Mouse (Mus musculus) intestine, embryonic 14.5 days (tissue): ENCODE measurements at regions not wholly inside any gene's neighbourhood (a gene's known extent, or its start where the extent isn't known, plus 50 kb on each side); places are given as distances from the start of the nearest gene placed in this dataset.

Experiments
- ATAC-seq: fragments of 200-750 bp; cut with Nextera tagmentation; replicated peaks from 2 replicates; pipeline ENCODE4 v1.8.0; 2017; ENCODE audit warnings: low read depth, moderate number of reproducible peaks, moderate TSS enrichment, moderate library complexity; ENCODE audit not compliant: low FRiP score, low TSS enrichment
- DNase-seq: peaks from one replicate; pipeline ENCODE4 v3.0.0-alpha.2; 2018; ENCODE audit warnings: low spot score
- H3K27ac ChIP-seq: fragments of 300-500 bp; sonication (generic); 2 replicates; pipeline ENCODE4 v1.5.1; 2014; ENCODE audit warnings: low read depth, mild to moderate bottlenecking, control low read depth
- H3K27me3 ChIP-seq: fragments of 300-500 bp; sonication (generic); replicated peaks from 2 replicates; pipeline ENCODE4 v1.6.1; 2014; ENCODE audit warnings: low read length, control low read depth; ENCODE audit not compliant: control insufficient read depth, insufficient read depth
- H3K36me3 ChIP-seq: fragments of 300-500 bp; sonication (generic); 2 replicates; pipeline ENCODE4 v1.6.1; 2014; ENCODE audit warnings: low read length, control low read depth; ENCODE audit not compliant: control insufficient read depth, insufficient read depth
- H3K4me1 ChIP-seq: fragments of 300-500 bp; sonication (generic); replicated peaks from 2 replicates; pipeline ENCODE4 v1.6.1; 2014; ENCODE audit warnings: low read length, control low read depth, mixed read lengths; ENCODE audit not compliant: control insufficient read depth, insufficient read depth
- H3K4me2 ChIP-seq: fragments of 300-500 bp; sonication (generic); 2 replicates; pipeline ENCODE4 v1.6.1; 2014; ENCODE audit warnings: low read length
- H3K4me3 ChIP-seq: fragments of 300-500 bp; sonication (generic); 2 replicates; pipeline ENCODE4 v1.5.1; 2014; ENCODE audit warnings: low read depth, low read length, control low read depth, mixed read lengths
- H3K9ac ChIP-seq: fragments of 300-500 bp; sonication (generic); 2 replicates; pipeline ENCODE4 v1.6.1; 2014; ENCODE audit warnings: mild to moderate bottlenecking, low read length
- H3K9me3 ChIP-seq: fragments of 300-500 bp; sonication (generic); 2 replicates; pipeline ENCODE4 v1.6.1; 2016; ENCODE audit warnings: low read length, control low read depth; ENCODE audit not compliant: control insufficient read depth
- WGBS: fragments of 180-500 bp; shearing (Covaris S2); extraction: QIAGEN DNeasy Blood & Tissue Kit; methylation state at CpG from one replicate; pipeline ENCODE4 v1.1.7; 2014; 5-methylcytosine and 5-hydroxymethylcytosine counted together

GRCm38 (mm10) chr17:47174748-47175215 is 164.4 kb upstream of the Ubr2 start:
- no peak overlapping the region for H3K4me3 ChIP-seq
- 36% methylated on average over 12 of the region's 12 CpGs for WGBS
- peaks cover 37% of the 10 kb centered on the region for H3K4me1 ChIP-seq
- H3K4me2 ChIP-seq: peak overlapping the region; percentile 28
- H3K9ac ChIP-seq: no peak overlapping the region
- H3K9me3 ChIP-seq: no peaks in the 10 kb centered on the region
- H3K27ac ChIP-seq: no peak overlapping the region; the same call in 1 of the 2 replicates
- ATAC-seq (peak; percentile 67; the same call in 1 of the 2 replicates), DNase-seq (peak; percentile 79)
- H3K36me3 ChIP-seq: no peaks in the 10 kb centered on the region
- H3K27me3 ChIP-seq: no peaks in the 10 kb centered on the region

GRCm38 (mm10) chr17:47171801-47172200 is 161.4 kb upstream of the Ubr2 start:
- Histone ChIP-seq H3K9ac (no peak overlapping the region), H3K4me1 (peaks cover 33% of the 10 kb centered on the region), H3K27me3 (no peaks in the 10 kb centered on the region), H3K36me3 (no peaks in the 10 kb centered on the region), H3K9me3 (no peaks in the 10 kb centered on the region), H3K27ac (no peak overlapping the region), H3K4me3 (no peak overlapping the region), H3K4me2 (no peak overlapping the region)
- ATAC-seq: no peak
- WGBS: 89% methylated on average over 5 of the region's 5 CpGs
- DNase-seq: no peak

GRCm38 (mm10) chr17:47170978-47171593 is 160.7 kb upstream of the Ubr2 start:
- no peaks in the 10 kb centered on the region for H3K36me3 ChIP-seq
- no peak overlapping the region for H3K4me3 ChIP-seq
- H3K9ac ChIP-seq: no peak overlapping the region
- ATAC-seq: no peak
- H3K4me1 ChIP-seq: peaks cover 33% of the 10 kb centered on the region
- 88% methylated on average over 13 of the region's 13 CpGs for WGBS
- no peak for DNase-seq
- no peaks in the 10 kb centered on the region for H3K27me3 ChIP-seq
- H3K4me2 ChIP-seq: no peak overlapping the region
- H3K27ac ChIP-seq: no peak overlapping the region
- H3K9me3 ChIP-seq: no peaks in the 10 kb centered on the region

- H3K4me2 ChIP-seq: no peak overlapping the region
- 49% methylated on average over 8 of the region's 8 CpGs for WGBS
- H3K27me3 ChIP-seq: no peaks in the 10 kb centered on the region
- H3K4me3 ChIP-seq: no peak overlapping the region
- H3K9me3 ChIP-seq: no peaks in the 10 kb centered on the region
- H3K4me1 ChIP-seq: peaks cover 39% of the 10 kb centered on the region
- no peak; the same call in 1 of the 2 replicates for ATAC-seq
- H3K27ac ChIP-seq: no peak overlapping the region
- DNase-seq: peak; percentile 67
- H3K9ac ChIP-seq: no peak overlapping the region
- no peaks in the 10 kb centered on the region for H3K36me3 ChIP-seq
Observed at GRCm38 (mm10) chr17:47168105-47168504, 157.7 kb upstream of the Ubr2 start.

- Histone ChIP-seq H3K4me1 (peaks cover 39% of the 10 kb centered on the region), H3K9ac (no peak overlapping the region), H3K27me3 (no peaks in the 10 kb centered on the region), H3K27ac (no peak overlapping the region), H3K9me3 (no peaks in the 10 kb centered on the region), H3K36me3 (peaks cover 3% of the 10 kb centered on the region; the same call in 1 of the 2 replicates), H3K4me3 (no peak overlapping the region), H3K4me2 (no peak overlapping the region)
- no peak for ATAC-seq
- WGBS: 60% methylated on average over 8 of the region's 10 CpGs
- DNase-seq: no peak
Observed at GRCm38 (mm10) chr17:47163677-47164340, 153.5 kb upstream of the Ubr2 start.

- H3K27ac ChIP-seq: no peak overlapping the region
- H3K9me3 ChIP-seq: no peaks in the 10 kb centered on the region
- no peaks in the 10 kb centered on the region for H3K27me3 ChIP-seq
- 72% methylated on average over 2 of the region's 2 CpGs for WGBS
- H3K36me3 ChIP-seq: peaks cover 3% of the 10 kb centered on the region; the same call in 1 of the 2 replicates
- ATAC-seq (no peak), DNase-seq (no peak)
- H3K9ac ChIP-seq: no peak overlapping the region
- H3K4me2 ChIP-seq: no peak overlapping the region
- no peak overlapping the region for H3K4me3 ChIP-seq
- peaks cover 29% of the 10 kb centered on the region for H3K4me1 ChIP-seq
Observed at GRCm38 (mm10) chr17:47162459-47162858, 152.1 kb upstream of the Ubr2 start.

- Histone ChIP-seq H3K27me3 (no peaks in the 10 kb centered on the region), H3K9me3 (peaks cover 3% of the 10 kb centered on the region; the same call in 1 of the 2 replicates), H3K4me1 (peaks cover 14% of the 10 kb centered on the region), H3K4me2 (no peak overlapping the region), H3K27ac (no peak overlapping the region), H3K4me3 (no peak overlapping the region), H3K36me3 (peaks cover 7% of the 10 kb centered on the region; the same call in 1 of the 2 replicates), H3K9ac (no peak overlapping the region)
- 86% methylated on average over 11 of the region's 11 CpGs for WGBS
- no peak for DNase-seq
- ATAC-seq: no peak
Observed at GRCm38 (mm10) chr17:47156237-47156636, 145.9 kb upstream of the Ubr2 start.

GRCm38 (mm10) chr17:47151557-47152278 is 141.4 kb upstream of the Ubr2 start:
- Histone ChIP-seq H3K4me2 (peak overlapping the region; percentile 40), H3K27me3 (no peaks in the 10 kb centered on the region), H3K9me3 (peaks cover 3% of the 10 kb centered on the region; the same call in 1 of the 2 replicates), H3K36me3 (0 out of 2 replicates have a peak, but pooled peaks cover 4% of the 10 kb centered on the region), H3K4me1 (peaks cover 47% of the 10 kb centered on the region), H3K27ac (peak overlapping the region; percentile 30), H3K9ac (no peak overlapping the region), H3K4me3 (peak overlapping the region; percentile 18)
- ATAC-seq (peak; percentile 45; the same call in 1 of the 2 replicates), DNase-seq (peak; percentile 65)
- WGBS: 21% methylated on average over 19 of the region's 20 CpGs
